Mouse (Mus musculus) megakaryocyte, embryonic 14.5 days (primary cell): ENCODE measurements at regions not wholly inside any gene's neighbourhood (a gene's known extent, or its start where the extent isn't known, plus 50 kb on each side); places are given as distances from the start of the nearest gene placed in this dataset.

Experiments
- FLI1 ChIP-seq: IDR thresholded peaks from 2 replicates; pipeline ENCODE4 v1.6.1; 2012; ENCODE audit warnings: low read length, inconsistent platforms, mixed read lengths
- GATA1 ChIP-seq: IDR thresholded peaks from 3 replicates; pipeline ENCODE4 v1.6.1; 2012; ENCODE audit warnings: mixed read lengths, low read length, inconsistent platforms, borderline replicate concordance

DNA sequence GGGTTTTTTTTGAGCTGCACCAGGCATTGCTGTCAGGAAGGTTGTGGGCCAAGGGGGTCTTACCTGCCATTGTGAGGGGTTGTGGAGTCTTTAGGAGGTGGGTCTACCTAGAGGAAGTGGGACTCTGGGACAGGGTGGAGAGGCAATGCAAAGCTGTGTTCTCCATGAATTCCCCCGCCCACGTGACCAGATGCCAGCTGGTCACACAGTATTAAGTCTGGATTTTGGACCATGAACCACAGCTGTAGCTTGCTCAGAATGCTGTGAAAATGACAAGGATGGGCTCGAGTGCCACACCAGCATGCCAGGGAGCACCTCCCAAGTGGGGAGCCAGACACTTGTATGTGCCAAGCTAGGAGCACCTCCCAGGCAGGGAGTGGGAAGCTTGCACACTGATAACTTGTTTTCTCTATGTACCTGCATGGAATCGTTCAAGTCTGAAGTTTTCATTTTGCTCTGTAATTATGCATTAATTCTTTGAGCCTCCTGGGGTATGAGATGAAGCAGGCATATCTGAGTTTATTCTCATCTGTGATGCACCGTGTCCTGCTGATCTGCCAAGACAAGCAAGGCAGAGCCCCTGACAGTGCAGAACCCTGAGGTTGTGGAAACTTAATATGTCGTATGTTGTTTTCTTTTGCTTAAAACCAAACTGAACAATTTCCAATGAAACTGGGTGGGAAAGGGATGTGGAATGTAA, 51.3 kb upstream of the Gm7361 start:
- no peak for TF ChIP-seq GATA1
- TF ChIP-seq FLI1, result no peak
